Mouse (Mus musculus): ENCODE data around the gene Aldh3a2. TPM values are rescaled to one million over a fixed set of nuclear protein-coding genes. Genes with fewer than 3 reads are reported as not detected.
A peak's percentile ranks its signal among the peaks of the same experiment; 100 is the strongest.

Gene Aldh3a2
- polyA plus RNA-seq, 1 experiment, result 29.4 TPM

DNA sequence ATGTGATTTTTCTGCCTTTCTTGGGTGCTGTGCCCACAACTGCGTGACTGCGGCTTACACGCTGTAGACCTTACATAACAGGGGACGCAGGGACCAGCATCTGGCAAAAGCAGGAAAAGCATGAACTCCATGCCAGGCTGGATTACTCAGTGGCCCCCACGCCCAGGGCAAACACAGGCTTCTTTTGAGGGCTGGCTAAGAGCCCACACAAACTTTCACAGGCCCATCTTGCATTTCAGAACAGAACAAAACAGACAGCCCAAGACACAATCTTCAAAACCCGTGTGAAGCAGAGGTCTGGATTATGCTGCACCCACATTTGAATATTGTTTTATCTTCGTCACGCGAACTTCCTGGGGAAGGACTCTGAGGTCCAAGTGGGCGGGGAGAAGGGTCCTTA, 58.9 kb downstream of the Aldh3a2 start:
- no peak for DNase-seq (ENCODE audit: low read depth)
- TF ChIP-seq POLR2A (IDR thresholded peaks at IDR 0.05; ENCODE audit: borderline replicate concordance, extremely low read depth, insufficient read depth, insufficient read length, poor library complexity, severe bottlenecking), result no peak
- no peak for TF ChIP-seq CTCF (IDR thresholded peaks at IDR 0.05; ENCODE audit: borderline replicate concordance, extremely low read depth, insufficient read depth, insufficient read length)

DNA sequence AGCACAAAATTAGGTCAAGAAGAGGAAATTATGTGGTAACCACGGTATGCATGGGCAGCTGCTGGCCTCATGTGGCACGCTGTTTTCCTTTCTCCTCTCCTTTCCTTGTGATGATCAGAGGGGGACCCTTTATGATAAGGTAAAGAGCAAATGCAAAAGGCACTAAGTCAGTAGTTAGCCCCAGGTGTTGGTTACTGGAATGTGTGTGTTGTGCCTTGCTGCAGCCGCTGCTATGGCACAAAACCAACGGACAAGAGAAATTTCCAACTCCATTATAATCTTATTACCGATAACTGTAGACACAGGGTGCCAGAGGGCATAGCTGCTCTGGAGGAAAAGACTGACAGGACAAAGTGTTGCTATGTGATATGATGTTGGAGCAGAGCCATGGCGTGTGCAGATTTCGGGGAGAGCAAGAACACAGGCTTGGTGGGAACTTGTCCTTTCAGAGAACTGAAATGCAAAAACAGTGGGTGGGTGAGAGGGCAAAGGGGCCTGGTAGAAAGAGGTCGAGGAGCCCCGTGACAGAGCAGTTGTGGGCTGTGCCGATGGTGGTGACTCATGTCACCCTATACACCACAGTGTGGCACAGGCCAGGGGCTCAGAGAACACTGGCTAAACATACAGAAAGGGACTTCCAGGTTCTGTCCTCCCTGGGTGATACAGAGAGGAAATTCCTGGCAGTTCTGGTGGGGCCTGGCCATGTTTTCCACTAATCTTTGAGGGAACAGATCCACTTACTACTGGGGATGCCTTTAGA, 59.6 kb downstream of the Aldh3a2 start, which contains the start of gene Aldh3a1:
TSS of gene Aldh3a1 (plus strand) at position 51 of the 760 bp plus-strand sequence.
- peak; percentile 8 for DNase-seq (ENCODE audit: low read depth)
- no peak for TF ChIP-seq POLR2A (IDR thresholded peaks at IDR 0.05; ENCODE audit: borderline replicate concordance, extremely low read depth, insufficient read depth, insufficient read length, poor library complexity, severe bottlenecking)
- no peak for TF ChIP-seq CTCF (IDR thresholded peaks at IDR 0.05; ENCODE audit: borderline replicate concordance, extremely low read depth, insufficient read depth, insufficient read length)

DNA sequence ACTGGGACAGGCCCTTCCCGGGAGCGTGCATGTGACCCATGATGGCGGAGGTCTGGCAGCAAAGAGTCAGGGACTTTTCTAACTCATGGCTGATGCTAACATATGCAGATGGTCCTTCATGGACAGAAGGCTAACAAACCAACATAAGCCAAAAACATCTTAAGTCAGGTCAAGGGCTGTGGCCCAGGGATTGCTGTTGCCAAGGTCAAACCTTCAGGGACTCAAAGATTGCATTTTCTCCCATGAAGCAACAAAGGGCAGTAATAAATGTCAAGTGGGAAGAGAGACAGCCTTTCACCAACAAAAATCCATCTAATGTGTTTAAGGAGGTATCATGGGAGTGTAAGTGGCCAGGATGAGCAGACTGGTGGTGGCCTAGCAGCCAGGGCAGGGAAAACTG, 61.1 kb downstream of the Aldh3a2 start:
- no peak for TF ChIP-seq CTCF (IDR thresholded peaks at IDR 0.05; ENCODE audit: borderline replicate concordance, extremely low read depth, insufficient read depth, insufficient read length)
- TF ChIP-seq POLR2A (IDR thresholded peaks at IDR 0.05; ENCODE audit: borderline replicate concordance, extremely low read depth, insufficient read depth, insufficient read length, poor library complexity, severe bottlenecking), result no peak
- no peak for DNase-seq (ENCODE audit: low read depth)

DNA sequence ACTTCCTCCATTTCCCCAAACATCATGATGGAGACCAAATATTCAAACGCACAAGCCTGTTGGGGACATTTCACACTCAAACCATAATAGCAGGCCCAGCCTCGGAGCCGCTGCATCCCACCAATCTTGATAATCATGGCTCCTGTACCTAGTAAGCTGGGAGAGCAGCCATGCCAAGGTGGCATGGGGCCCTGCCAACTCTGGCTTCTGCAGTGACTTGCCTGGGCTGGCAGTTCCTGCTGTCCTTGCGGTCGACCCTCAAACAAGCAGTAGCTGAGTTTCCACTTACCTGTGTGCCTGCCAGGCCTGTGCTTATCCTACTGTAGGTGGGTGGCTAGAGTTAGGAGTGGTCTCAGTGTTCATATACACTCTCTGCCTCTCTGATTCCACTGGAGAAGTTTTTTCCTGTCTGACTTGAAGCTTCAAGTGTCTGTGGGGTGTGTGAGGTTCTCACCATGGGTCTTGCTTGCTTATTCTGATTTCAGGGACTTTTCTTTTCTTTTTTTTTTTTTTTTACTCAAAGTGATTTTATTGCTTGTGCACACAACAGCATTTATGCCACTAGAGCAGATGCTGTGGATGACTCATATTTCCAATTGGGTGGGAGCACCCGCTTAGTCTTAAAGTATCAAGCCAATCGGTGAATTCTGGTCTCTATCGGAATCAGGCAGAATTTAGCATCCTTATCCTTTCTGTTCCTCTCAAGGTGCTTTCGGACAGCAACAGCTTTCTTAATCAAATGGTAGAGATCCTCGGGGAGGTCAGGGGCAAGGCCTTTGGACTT, 61.9 kb downstream of the Aldh3a2 start:
- DNase-seq (ENCODE audit: low read depth), result no peak
- TF ChIP-seq CTCF (IDR thresholded peaks at IDR 0.05; ENCODE audit: borderline replicate concordance, extremely low read depth, insufficient read depth, insufficient read length) (no peak), POLR2A (IDR thresholded peaks at IDR 0.05; ENCODE audit: borderline replicate concordance, extremely low read depth, insufficient read depth, insufficient read length, poor library complexity, severe bottlenecking) (no peak)

DNA sequence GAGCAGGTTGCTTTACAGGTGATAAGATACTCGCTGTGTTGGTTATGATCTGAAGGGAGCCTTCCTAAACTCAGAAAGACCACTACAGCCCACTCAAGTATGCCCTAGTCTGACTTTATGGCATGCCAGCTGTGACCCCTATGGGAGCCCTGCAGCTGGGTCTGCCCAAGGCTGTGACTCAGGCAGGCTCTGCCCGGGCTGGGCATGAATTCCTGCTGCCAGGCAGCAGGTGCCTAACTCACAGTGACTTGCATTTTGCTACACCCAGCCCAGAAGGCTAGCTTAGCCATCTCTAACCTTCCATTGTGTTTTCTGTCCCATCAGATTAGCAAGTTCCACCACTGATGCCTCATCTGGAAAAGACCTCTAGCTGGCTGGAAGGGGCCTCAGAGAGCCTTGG, 64.5 kb downstream of the Aldh3a2 start:
- no peak for TF ChIP-seq POLR2A (IDR thresholded peaks at IDR 0.05; ENCODE audit: borderline replicate concordance, extremely low read depth, insufficient read depth, insufficient read length, poor library complexity, severe bottlenecking)
- no peak for TF ChIP-seq CTCF (IDR thresholded peaks at IDR 0.05; ENCODE audit: borderline replicate concordance, extremely low read depth, insufficient read depth, insufficient read length)

DNA sequence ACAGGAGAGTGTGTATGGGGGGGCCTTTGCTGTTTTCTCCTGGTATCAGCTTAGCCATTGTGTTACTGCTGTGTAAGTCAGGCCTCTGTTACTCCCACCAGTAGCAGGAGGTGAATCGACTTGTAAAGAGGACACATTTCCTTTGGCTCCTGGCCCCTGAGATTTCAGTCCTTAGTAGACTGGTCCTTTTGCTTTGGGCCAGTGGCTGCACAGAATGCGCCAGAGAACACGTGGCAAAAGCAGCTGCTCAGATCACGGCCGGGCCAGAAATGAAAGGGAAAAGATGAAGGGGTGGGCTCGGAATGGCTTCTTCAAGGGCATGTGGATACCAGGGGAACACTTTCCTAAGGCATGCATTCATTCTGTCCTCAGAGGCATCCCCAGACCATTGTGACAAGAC, 65.1 kb downstream of the Aldh3a2 start:
- TF ChIP-seq CTCF (IDR thresholded peaks at IDR 0.05; ENCODE audit: borderline replicate concordance, extremely low read depth, insufficient read depth, insufficient read length), result no peak
- no peak for TF ChIP-seq POLR2A (IDR thresholded peaks at IDR 0.05; ENCODE audit: borderline replicate concordance, extremely low read depth, insufficient read depth, insufficient read length, poor library complexity, severe bottlenecking)
- DNase-seq (ENCODE audit: low read depth), result peak; percentile 8

More for the DNA sequence above, 64.5 kb downstream of the Aldh3a2 start:
- DNase-seq (ENCODE audit: low read depth), result no peak

DNA sequence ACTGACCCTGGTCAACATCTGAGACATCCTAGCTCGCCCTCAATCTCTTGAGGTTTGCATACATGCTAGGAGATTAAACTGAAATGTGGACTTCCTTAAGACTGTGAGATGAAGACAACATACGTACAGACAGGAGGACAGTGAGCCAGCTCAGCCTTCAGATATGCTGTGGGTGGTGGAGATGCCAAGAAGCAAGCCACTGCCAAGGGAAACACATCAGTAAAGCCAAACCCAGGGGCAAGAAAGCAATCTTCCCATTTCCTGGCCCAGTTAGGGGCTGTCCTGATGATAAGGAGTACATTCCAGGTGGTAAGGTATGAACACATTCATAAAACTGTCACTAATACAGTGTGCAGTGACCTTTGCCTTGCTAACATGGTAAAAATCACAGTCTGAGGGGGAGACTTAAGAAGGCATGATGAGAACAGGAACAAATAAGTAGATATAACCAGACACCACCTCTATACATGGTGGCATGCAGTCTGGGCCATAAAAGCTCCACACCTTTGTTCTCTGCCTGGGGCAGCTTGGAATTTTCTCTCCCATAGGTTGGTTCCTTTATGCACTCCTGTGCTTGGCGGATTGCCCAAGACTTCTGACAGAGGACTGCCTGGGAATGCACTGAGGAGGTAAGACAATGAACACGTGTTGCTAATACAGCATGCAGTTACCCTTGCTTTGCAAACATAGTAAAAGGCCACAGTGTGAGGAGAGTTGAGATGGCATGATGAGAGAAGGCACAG, 67.5 kb downstream of the Aldh3a2 start:
- no peak for TF ChIP-seq POLR2A (IDR thresholded peaks at IDR 0.05; ENCODE audit: borderline replicate concordance, extremely low read depth, insufficient read depth, insufficient read length, poor library complexity, severe bottlenecking)
- TF ChIP-seq CTCF (IDR thresholded peaks at IDR 0.05; ENCODE audit: borderline replicate concordance, extremely low read depth, insufficient read depth, insufficient read length), result no peak
- DNase-seq (ENCODE audit: low read depth), result no peak

DNA sequence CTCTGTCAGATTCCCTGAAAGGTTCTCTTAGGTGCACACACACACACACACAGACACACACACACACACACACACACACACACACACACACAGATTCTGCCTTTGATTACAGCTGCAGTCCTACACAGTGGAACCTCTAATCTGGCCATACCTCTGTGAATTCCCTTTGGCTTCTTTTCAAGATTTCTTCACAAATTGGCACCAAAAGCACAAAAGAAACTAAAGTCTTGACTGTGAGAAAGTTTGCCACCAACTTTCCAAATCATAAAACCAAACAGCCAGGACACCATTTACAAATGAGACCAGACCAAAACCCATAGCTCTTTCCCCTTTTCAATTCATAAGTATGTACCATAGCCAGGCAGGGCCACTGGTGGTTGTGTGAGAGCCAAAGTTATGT, 69.3 kb downstream of the Aldh3a2 start:
- no peak for TF ChIP-seq POLR2A (IDR thresholded peaks at IDR 0.05; ENCODE audit: borderline replicate concordance, extremely low read depth, insufficient read depth, insufficient read length, poor library complexity, severe bottlenecking)
- no peak for TF ChIP-seq CTCF (IDR thresholded peaks at IDR 0.05; ENCODE audit: borderline replicate concordance, extremely low read depth, insufficient read depth, insufficient read length)
- no peak for DNase-seq (ENCODE audit: low read depth)

DNA sequence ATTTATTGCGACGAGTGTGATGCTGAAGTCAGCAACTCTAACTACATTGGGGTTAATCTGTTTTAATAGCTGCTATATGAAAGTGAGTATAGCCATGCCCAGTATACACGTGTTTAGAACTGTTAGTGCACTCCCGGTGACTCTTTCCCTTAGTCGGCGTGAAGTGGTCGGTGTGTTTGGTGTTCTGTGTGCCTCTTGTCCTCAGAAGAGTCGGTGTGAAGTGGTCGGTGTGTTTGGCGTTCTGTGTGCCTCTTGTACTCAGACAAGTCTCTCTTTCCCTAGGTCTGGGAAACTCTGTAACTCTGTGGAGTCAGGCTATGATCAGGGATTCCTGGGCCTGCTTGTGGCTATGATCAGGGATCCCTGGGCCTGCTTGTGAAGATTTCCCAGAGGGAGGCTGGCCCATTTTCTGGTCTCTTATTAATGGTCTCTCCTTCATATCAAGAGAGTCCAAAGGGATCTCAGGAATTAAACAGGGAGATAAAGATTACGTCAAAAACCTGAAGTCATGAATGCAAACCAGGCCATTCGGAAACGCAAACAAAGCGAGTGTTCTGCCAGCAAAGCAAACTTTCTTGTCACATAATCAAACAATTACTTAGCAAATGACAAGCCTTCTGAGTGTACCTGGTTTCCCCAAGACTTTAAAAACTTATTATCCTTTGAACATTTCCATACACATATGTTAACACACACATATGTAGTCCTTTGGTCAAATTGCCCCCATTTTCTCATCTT, 70.5 kb downstream of the Aldh3a2 start:
- DNase-seq (ENCODE audit: low read depth), result no peak
- no peak for TF ChIP-seq CTCF (IDR thresholded peaks at IDR 0.05; ENCODE audit: borderline replicate concordance, extremely low read depth, insufficient read depth, insufficient read length)
- no peak for TF ChIP-seq POLR2A (IDR thresholded peaks at IDR 0.05; ENCODE audit: borderline replicate concordance, extremely low read depth, insufficient read depth, insufficient read length, poor library complexity, severe bottlenecking)

DNA sequence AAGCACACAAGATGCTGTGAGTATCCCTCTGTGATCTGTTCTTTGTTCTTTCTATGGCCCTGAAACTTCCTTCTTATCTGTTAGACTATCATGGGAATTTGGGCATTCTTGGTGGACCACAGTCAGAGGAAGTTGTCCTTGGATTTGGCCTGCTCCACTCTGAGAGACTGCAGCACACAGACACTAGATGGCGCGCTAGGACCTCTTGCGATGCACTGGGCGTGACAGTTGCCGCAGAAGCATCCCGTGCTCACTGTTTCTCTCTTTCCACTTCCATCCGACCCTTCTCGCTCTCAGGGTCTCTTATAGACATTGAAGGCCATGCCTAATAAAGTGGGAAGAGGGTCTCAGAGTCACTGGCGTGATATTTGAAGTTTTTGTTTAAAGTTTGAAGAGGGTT, 73.9 kb downstream of the Aldh3a2 start:
- TF ChIP-seq POLR2A (IDR thresholded peaks at IDR 0.05; ENCODE audit: borderline replicate concordance, extremely low read depth, insufficient read depth, insufficient read length, poor library complexity, severe bottlenecking) (no peak), CTCF (IDR thresholded peaks at IDR 0.05; ENCODE audit: borderline replicate concordance, extremely low read depth, insufficient read depth, insufficient read length) (peak; percentile 97)
- peak; percentile 82 for DNase-seq (ENCODE audit: low read depth)

Measured in brain, embryonic 14.5 days (tissue).